ENCODE assay signal across 14 mouse cellular contexts in genomic region chr10:121885512-121886218, GRCm38 (mm10).
DNase-seq lines count a peak whose midpoint lies in the region; ATAC-seq lines count a peak whose summit lies in the region.
"Had no signal": no experiment of that assay in that cellular context is flagged by ENCODE, and none has a peak within 500 bp of the region (broad histone marks: within the 10 kb centered on the region; RNA-seq: fewer than 3 reads in every experiment).

No protein-coding gene starts in this region.

- H3K9me3 ChIP-seq in neural tube, embryonic 11.5 days (ENCODE audit: control insufficient read depth, low read length) = no peaks in the 10 kb centered on the region
- no peaks in the 10 kb centered on the region for H3K9me3 ChIP-seq in embryonic facial prominence, embryonic 15.5 days (replicated peaks)
- H3K9me3 ChIP-seq in hindbrain, embryonic 15.5 days = no peaks in the 10 kb centered on the region
- no peaks in the 10 kb centered on the region for H3K9me3 ChIP-seq in neural tube, embryonic 14.5 days (ENCODE audit: control insufficient read depth, low read length)
- H3K9me3 ChIP-seq: heart, embryonic 10.5 days; limb, embryonic 12.5 days; stomach, embryonic 15.5 days had no signal

- peak overlapping the region; percentile 19; the same call in 1 of the 2 replicates for H3K9ac ChIP-seq in neural tube, embryonic 11.5 days (ENCODE audit: low read length)
- H3K9ac ChIP-seq in embryonic facial prominence, embryonic 15.5 days = no peak overlapping the region
- H3K9ac ChIP-seq in hindbrain, embryonic 15.5 days = no peak overlapping the region
- H3K9ac ChIP-seq in neural tube, embryonic 14.5 days (replicated peaks; ENCODE audit: low read depth, low read length) = no peak overlapping the region
- H3K9ac ChIP-seq: limb, embryonic 12.5 days; stomach, embryonic 15.5 days had no signal

- no peak overlapping the region for H3K27ac ChIP-seq in neural tube, embryonic 11.5 days (ENCODE audit: low read depth, low read length)
- H3K27ac ChIP-seq in embryonic facial prominence, embryonic 15.5 days (replicated peaks) = peak overlapping the region; percentile 2; the same call in 1 of the 2 replicates
- peak overlapping the region; percentile 25 for H3K27ac ChIP-seq in hindbrain, embryonic 15.5 days (replicated peaks)
- H3K27ac ChIP-seq in neural tube, embryonic 14.5 days (ENCODE audit: low read depth, low read length) = peak overlapping the region; percentile 3; the same call in 1 of the 2 replicates
- H3K27ac ChIP-seq: heart, embryonic 10.5 days; limb, embryonic 12.5 days; stomach, embryonic 15.5 days had no signal

- ATAC-seq in neural tube, embryonic 11.5 days (ENCODE audit: insufficient read depth, low FRiP score, low TSS enrichment) = no peak
- ATAC-seq in embryonic facial prominence, embryonic 15.5 days (ENCODE audit: insufficient number of reproducible peaks, low FRiP score, low TSS enrichment, low read depth) = no peak
- ATAC-seq in hindbrain, embryonic 15.5 days (ENCODE audit: low FRiP score, low read depth) = no peak
- no peak for ATAC-seq in neural tube, embryonic 14.5 days (ENCODE audit: low read depth)
- ATAC-seq: lung, postnatal 0 days had no signal

- no peak overlapping the region for H3K4me2 ChIP-seq in neural tube, embryonic 11.5 days (ENCODE audit: low read depth)
- no peak overlapping the region for H3K4me2 ChIP-seq in embryonic facial prominence, embryonic 15.5 days (replicated peaks)
- H3K4me2 ChIP-seq in hindbrain, embryonic 15.5 days = no peak overlapping the region
- no peak overlapping the region for H3K4me2 ChIP-seq in neural tube, embryonic 14.5 days (ENCODE audit: low read depth, low read length)
- H3K4me2 ChIP-seq: limb, embryonic 12.5 days; stomach, embryonic 15.5 days had no signal

- WGBS in neural tube, embryonic 11.5 days = 19% methylated on average over 9 of the region's 9 CpGs
- WGBS in embryonic facial prominence, embryonic 15.5 days = 21% methylated on average over 9 of the region's 9 CpGs
- 15% methylated on average over 9 of the region's 9 CpGs for WGBS in hindbrain, embryonic 15.5 days
- WGBS in neural tube, embryonic 14.5 days = 16% methylated on average over 9 of the region's 9 CpGs

- no peaks in the 10 kb centered on the region for H3K27me3 ChIP-seq in neural tube, embryonic 11.5 days (ENCODE audit: control insufficient read depth, insufficient read depth, low read length)
- no peaks in the 10 kb centered on the region for H3K27me3 ChIP-seq in embryonic facial prominence, embryonic 15.5 days
- no peaks in the 10 kb centered on the region for H3K27me3 ChIP-seq in hindbrain, embryonic 15.5 days
- no peaks in the 10 kb centered on the region for H3K27me3 ChIP-seq in neural tube, embryonic 14.5 days (ENCODE audit: control insufficient read depth, insufficient read depth, low read length)
- H3K27me3 ChIP-seq: limb, embryonic 12.5 days; stomach, embryonic 15.5 days had no signal

- H3K36me3 ChIP-seq in neural tube, embryonic 11.5 days (ENCODE audit: control insufficient read depth, insufficient read depth, low read length) = no peaks in the 10 kb centered on the region
- H3K36me3 ChIP-seq in embryonic facial prominence, embryonic 15.5 days = no peaks in the 10 kb centered on the region
- no peaks in the 10 kb centered on the region for H3K36me3 ChIP-seq in hindbrain, embryonic 15.5 days
- no peaks in the 10 kb centered on the region for H3K36me3 ChIP-seq in neural tube, embryonic 14.5 days (ENCODE audit: control insufficient read depth, insufficient read depth, low read length)
- H3K36me3 ChIP-seq: heart, embryonic 10.5 days; limb, embryonic 12.5 days; stomach, embryonic 15.5 days had no signal

- H3K4me1 ChIP-seq in neural tube, embryonic 11.5 days (ENCODE audit: control insufficient read depth, insufficient read depth, low read length) = peaks cover 20% of the 10 kb centered on the region
- peaks cover 17% of the 10 kb centered on the region for H3K4me1 ChIP-seq in embryonic facial prominence, embryonic 15.5 days
- peaks cover 49% of the 10 kb centered on the region for H3K4me1 ChIP-seq in hindbrain, embryonic 15.5 days (replicated peaks)
- H3K4me1 ChIP-seq in neural tube, embryonic 14.5 days (ENCODE audit: control insufficient read depth, insufficient read depth, low read length) = peaks cover 19% of the 10 kb centered on the region

- DNase-seq in neural tube, embryonic 11.5 days (ENCODE audit: low spot score) = peak; percentile 25
- no peak for DNase-seq in neural tube, embryonic 10.5 days (ENCODE audit: extremely low spot score, low spot score)
- no peak for DNase-seq in liver
- DNase-seq in urinary bladder, postnatal 36 days (ENCODE audit: low spot score in 2 of 2) = no peak
- DNase-seq in T-cell, adult 2 months (ENCODE audit: low spot score) = no peak
- DNase-seq: cerebellum, postnatal 14 days; right cerebral cortex, postnatal 25 days had no signal

- no peak overlapping the region for H3K4me3 ChIP-seq in neural tube, embryonic 11.5 days (ENCODE audit: low read depth, low read length)
- H3K4me3 ChIP-seq in embryonic facial prominence, embryonic 15.5 days (replicated peaks) = no peak overlapping the region
- no peak overlapping the region for H3K4me3 ChIP-seq in hindbrain, embryonic 15.5 days
- no peak overlapping the region for H3K4me3 ChIP-seq in neural tube, embryonic 14.5 days (ENCODE audit: low read depth, low read length)
- H3K4me3 ChIP-seq: heart, embryonic 10.5 days; limb, embryonic 12.5 days; stomach, embryonic 15.5 days had no signal
